Mouse (Mus musculus) hindbrain, embryonic 15.5 days (tissue): Measurements from ENCODE around the gene Olfr410. TPM values are rescaled to one million over a fixed set of nuclear protein-coding genes. Genes with fewer than 3 reads are reported as not detected.

Experiments used
- polyA plus RNA-seq: library from polyadenylated mRNA; unstranded; fragments of >200 nt; fragmentation: Nextera tagmentation; extraction: Ambion mirVana; gene quantifications from 2 replicates; pipeline ENCODE4 v1.2.1, GENCODE M21; 2015

The Olfr410 gene
- polyA plus RNA-seq, 1 experiment from 2014 or later, result not detected

Other genes starting within 250 kb of the Olfr410 start
- not detected in 2 replicates for gene Olfr401, start 224.3 kb downstream of the Olfr410 start, polyA plus RNA-seq
- gene Olfr402, start 184.5 kb downstream of the Olfr410 start, polyA plus RNA-seq, result not detected in 2 replicates
- gene Olfr403, start 151.8 kb downstream of the Olfr410 start, polyA plus RNA-seq, result not detected in 2 replicates
- not detected in 2 replicates for gene Olfr43, start 126.7 kb downstream of the Olfr410 start, polyA plus RNA-seq
- gene Olfr406, start 78.2 kb downstream of the Olfr410 start, polyA plus RNA-seq, result not detected in 2 replicates
- gene Olfr59, start 54.3 kb downstream of the Olfr410 start, polyA plus RNA-seq, result not detected in 2 replicates
- gene Olfr411, start 14.6 kb upstream of the Olfr410 start, polyA plus RNA-seq, result not detected in 2 replicates
- not detected in 2 replicates for gene Olfr412, start 24.0 kb upstream of the Olfr410 start, polyA plus RNA-seq